Mouse (Mus musculus): Measurements from ENCODE around the gene Ntm.

Ntm gene

GRCm38 (mm10) chr9:29208142-29208541 lies 754.8 kb downstream of the Ntm start:
- DNase-seq, result no peak

- DNase-seq, result no peak
These were observed 757.3 kb downstream of the Ntm start for GRCm38 (mm10) chr9:29205680-29206079.

- DNase-seq, result no peak
These were observed 760.7 kb downstream of the Ntm start for GRCm38 (mm10) chr9:29202196-29202595.

- DNase-seq, result no peak
These were observed 761.5 kb downstream of the Ntm start for GRCm38 (mm10) chr9:29201163-29202053.

GRCm38 (mm10) chr9:29197046-29197445 lies 765.9 kb downstream of the Ntm start:
- no peak for DNase-seq

- no peak for DNase-seq
These were observed 768.7 kb downstream of the Ntm start for GRCm38 (mm10) chr9:29194265-29194664.

GRCm38 (mm10) chr9:29183011-29183410 lies 779.9 kb downstream of the Ntm start:
- no peak for DNase-seq

GRCm38 (mm10) chr9:29181661-29182060 lies 781.3 kb downstream of the Ntm start:
- no peak for DNase-seq

- no peak for DNase-seq
These were observed 797.2 kb downstream of the Ntm start for GRCm38 (mm10) chr9:29165731-29166130.

- no peak for DNase-seq
These were observed 801.8 kb downstream of the Ntm start for GRCm38 (mm10) chr9:29161059-29161642.

- no peak for DNase-seq
These were observed 817.0 kb downstream of the Ntm start for GRCm38 (mm10) chr9:29145901-29146300.

- no peak for DNase-seq
These were observed 826.9 kb downstream of the Ntm start for GRCm38 (mm10) chr9:29136039-29136438.

- DNase-seq, result no peak
These were observed 832.1 kb downstream of the Ntm start for GRCm38 (mm10) chr9:29130717-29131292.

- no peak for DNase-seq
These were observed 832.6 kb downstream of the Ntm start for GRCm38 (mm10) chr9:29130316-29130715.

- no peak for DNase-seq
These were observed 834.5 kb downstream of the Ntm start for GRCm38 (mm10) chr9:29128416-29128815.

- DNase-seq, result no peak
These were observed 838.5 kb downstream of the Ntm start for GRCm38 (mm10) chr9:29124455-29124854.

- no peak for DNase-seq
These were observed 839.1 kb downstream of the Ntm start for GRCm38 (mm10) chr9:29123828-29124227.

- no peak for DNase-seq
These were observed 845.3 kb downstream of the Ntm start for GRCm38 (mm10) chr9:29117561-29118112.

- DNase-seq, result no peak
These were observed 847.6 kb downstream of the Ntm start for GRCm38 (mm10) chr9:29115337-29115736.

- DNase-seq, result no peak
These were observed 856.2 kb downstream of the Ntm start for GRCm38 (mm10) chr9:29106771-29107170.

- no peak for DNase-seq
These were observed 858.5 kb downstream of the Ntm start for GRCm38 (mm10) chr9:29104442-29104841.

GRCm38 (mm10) chr9:29103993-29104392 lies 858.9 kb downstream of the Ntm start:
- no peak for DNase-seq

GRCm38 (mm10) chr9:29100624-29101023 lies 862.3 kb downstream of the Ntm start:
- DNase-seq, result no peak

- no peak for DNase-seq
These were observed 870.5 kb downstream of the Ntm start for GRCm38 (mm10) chr9:29092443-29092842.
